Mouse (Mus musculus) C2C12 (cell line): ENCODE measurements around the gene Nhsl2. TPM values are rescaled to one million over a fixed set of nuclear protein-coding genes. Genes with fewer than 3 reads are reported as not detected.

Experiments used
- H3K27me3 ChIP-seq: one replicate; pipeline ENCODE4 v1.6.1; 2011; ENCODE audit not compliant: control insufficient read depth, insufficient read depth, insufficient read length
- H3K36me3 ChIP-seq: one replicate; pipeline ENCODE4 v1.6.1; 2011; ENCODE audit not compliant: control insufficient read depth, insufficient read depth
- H3K4me3 ChIP-seq: one replicate; pipeline ENCODE4 v1.5.1; 2011; ENCODE audit warnings: mild to moderate bottlenecking, control low read depth; ENCODE audit not compliant: poor library complexity, insufficient read depth, severe bottlenecking
- H3K79me2 ChIP-seq: one replicate; pipeline ENCODE4 v1.6.1; 2011; ENCODE audit not compliant: control insufficient read depth, insufficient read depth
- H3K79me3 ChIP-seq: one replicate; pipeline ENCODE4 v1.6.1; 2011; ENCODE audit warnings: low read depth, control low read depth
- H3ac ChIP-seq: one replicate; pipeline ENCODE3; 2011; ENCODE audit warnings: low read depth; ENCODE audit not compliant: control insufficient read depth, insufficient read length
- CEBPB ChIP-seq: IDR thresholded peaks from one replicate; pipeline ENCODE4 v1.6.1; 2011; ENCODE audit warnings: low read depth, mild to moderate bottlenecking, control low read depth, moderate library complexity
- CTCF ChIP-seq: IDR thresholded peaks from one replicate; pipeline ENCODE4 v1.5.1; 2011; ENCODE audit not compliant: control insufficient read depth, insufficient read depth, insufficient read length
- FOSL1 ChIP-seq: IDR thresholded peaks from one replicate; pipeline ENCODE4 v1.8.0; 2011; ENCODE audit warnings: mild to moderate bottlenecking, low read length; ENCODE audit not compliant: poor library complexity, insufficient read depth, severe bottlenecking
- MAX ChIP-seq: IDR thresholded peaks from one replicate; pipeline ENCODE4 v1.6.1; 2011; ENCODE audit warnings: mild to moderate bottlenecking, control low read depth
- MYOD1 ChIP-seq: IDR thresholded peaks from one replicate; pipeline ENCODE4 v1.6.1; 2011; ENCODE audit warnings: low read depth; ENCODE audit not compliant: control insufficient read depth, insufficient read length
- MYOG ChIP-seq: IDR thresholded peaks from one replicate; pipeline ENCODE4 v1.6.1; 2011; ENCODE audit not compliant: control insufficient read depth, insufficient read length; ENCODE audit errors: extremely low read depth
- USF1 ChIP-seq: IDR thresholded peaks from one replicate; pipeline ENCODE4 v1.6.1; 2011; ENCODE audit warnings: low read depth, mild to moderate bottlenecking, control low read depth, moderate library complexity
- polyA plus RNA-seq: library from polyadenylated mRNA; unstranded; fragments of >200 nt; fragmentation: generic; extraction: Trizol; gene quantifications from one replicate; pipeline ENCODE4 v1.2.1, GENCODE M21; 2012; ENCODE audit warnings: missing spikeins

Gene Nhsl2
- polyA plus RNA-seq, 1 experiment = 0.26 TPM

DNA sequence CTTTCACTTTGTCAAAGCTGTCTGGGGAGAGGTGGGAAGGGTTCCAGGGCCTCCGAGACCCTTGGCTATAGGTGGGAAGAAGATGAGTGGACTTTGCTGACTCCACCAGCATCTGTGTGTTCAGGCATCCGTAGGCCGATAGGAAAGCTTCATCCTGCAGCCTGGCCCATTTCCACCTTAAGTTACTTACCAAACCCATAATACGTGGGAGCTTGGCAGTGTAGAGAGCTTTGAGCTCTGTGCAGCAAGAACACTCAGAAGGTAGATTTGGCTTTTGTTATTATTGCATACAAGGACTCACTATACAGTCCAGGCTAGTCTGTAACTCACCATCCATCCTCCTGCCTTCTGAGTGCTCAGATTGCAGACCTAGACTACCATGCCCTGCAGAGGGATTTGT is 112.7 kb downstream of the Nhsl2 start:
- no peaks in the 10 kb centered on the region for H3K27me3 ChIP-seq
- H3ac ChIP-seq = no peak overlapping the region
- H3K36me3 ChIP-seq = no peaks in the 10 kb centered on the region
- H3K79me3 ChIP-seq = no peaks in the 10 kb centered on the region
- H3K4me3 ChIP-seq = no peak overlapping the region
- no peak for TF ChIP-seq FOSL1
- TF ChIP-seq CEBPB = no peak
- TF ChIP-seq USF1 = no peak
- no peak for TF ChIP-seq CTCF
- no peak for TF ChIP-seq MAX
- no peaks in the 10 kb centered on the region for H3K79me2 ChIP-seq

DNA sequence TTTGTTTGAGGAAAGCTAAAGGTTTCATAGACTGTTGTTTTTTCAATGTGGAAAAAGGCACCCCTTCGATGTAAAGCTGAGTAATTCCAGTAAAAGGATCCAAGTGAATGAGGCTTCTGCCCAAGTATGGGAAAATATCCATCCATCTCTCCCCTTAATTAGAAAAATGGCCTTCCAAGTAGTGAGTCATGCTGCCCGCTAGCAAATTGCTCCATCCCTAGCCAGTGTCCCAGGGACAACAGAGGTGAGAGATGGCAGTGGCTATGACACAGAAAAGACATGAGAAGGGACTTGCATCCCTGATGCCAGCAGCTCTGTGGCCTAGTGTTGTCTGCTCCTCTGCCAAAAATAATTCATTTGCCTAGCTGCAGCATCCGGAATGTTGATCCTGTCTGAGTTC is 114.5 kb downstream of the Nhsl2 start:
- Histone ChIP-seq H3K36me3 (no peaks in the 10 kb centered on the region), H3K79me3 (no peaks in the 10 kb centered on the region), H3K79me2 (no peaks in the 10 kb centered on the region), H3ac (no peak overlapping the region), H3K4me3 (no peak overlapping the region), H3K27me3 (no peaks in the 10 kb centered on the region)
- TF ChIP-seq FOSL1 (no peak), CEBPB (peak; percentile 14)

DNA sequence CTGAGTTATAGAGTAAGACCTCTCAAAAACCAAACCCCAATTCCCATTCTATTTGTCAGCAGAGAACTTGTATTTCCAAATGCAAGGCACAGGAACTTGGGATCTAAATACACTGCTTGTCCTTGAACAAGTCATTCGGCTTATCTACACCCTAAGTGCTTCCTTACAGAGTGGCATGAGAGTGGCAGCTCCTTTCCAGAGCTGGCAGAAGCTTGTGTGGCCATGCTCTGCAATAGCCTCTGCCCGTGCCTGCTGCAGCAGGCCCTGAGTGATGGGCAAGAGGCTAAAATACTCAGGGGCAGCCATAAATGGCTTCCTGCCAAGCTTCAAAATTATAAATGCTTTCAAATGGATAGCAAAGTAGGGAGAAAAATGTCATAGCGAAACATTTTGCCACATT is 123.8 kb downstream of the Nhsl2 start:
- Histone ChIP-seq H3K27me3 (no peaks in the 10 kb centered on the region), H3K79me2 (no peaks in the 10 kb centered on the region), H3K79me3 (no peaks in the 10 kb centered on the region), H3ac (no peak overlapping the region), H3K36me3 (no peaks in the 10 kb centered on the region), H3K4me3 (no peak overlapping the region)
- TF ChIP-seq MYOG (no peak), MYOD1 (no peak), CEBPB (no peak), MAX (no peak), USF1 (no peak)

DNA sequence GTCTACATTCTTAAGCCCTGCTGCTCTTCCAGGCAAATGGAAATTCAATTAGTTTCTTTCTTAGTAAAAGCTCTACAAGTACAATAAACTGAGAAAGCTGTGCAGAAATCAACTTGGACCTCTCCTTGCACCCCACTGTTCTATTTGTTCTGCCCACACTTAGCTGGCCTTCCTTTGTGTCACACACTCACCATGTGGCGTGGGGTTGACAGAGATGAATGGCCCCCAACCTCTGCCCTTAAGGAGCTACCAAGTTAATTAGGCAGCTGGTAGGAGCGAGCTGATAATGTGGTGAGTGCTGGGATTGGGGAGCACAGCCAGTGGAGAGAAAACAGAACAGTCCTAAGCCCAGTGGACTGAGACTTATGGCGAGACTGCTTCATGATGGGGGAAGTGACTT is 127.7 kb downstream of the Nhsl2 start:
- Histone ChIP-seq H3K4me3 (no peak overlapping the region), H3K27me3 (no peaks in the 10 kb centered on the region), H3ac (no peak overlapping the region), H3K36me3 (no peaks in the 10 kb centered on the region), H3K79me3 (no peaks in the 10 kb centered on the region), H3K79me2 (no peaks in the 10 kb centered on the region)
- TF ChIP-seq USF1 (no peak), MYOG (no peak), MAX (no peak), MYOD1 (no peak)

DNA sequence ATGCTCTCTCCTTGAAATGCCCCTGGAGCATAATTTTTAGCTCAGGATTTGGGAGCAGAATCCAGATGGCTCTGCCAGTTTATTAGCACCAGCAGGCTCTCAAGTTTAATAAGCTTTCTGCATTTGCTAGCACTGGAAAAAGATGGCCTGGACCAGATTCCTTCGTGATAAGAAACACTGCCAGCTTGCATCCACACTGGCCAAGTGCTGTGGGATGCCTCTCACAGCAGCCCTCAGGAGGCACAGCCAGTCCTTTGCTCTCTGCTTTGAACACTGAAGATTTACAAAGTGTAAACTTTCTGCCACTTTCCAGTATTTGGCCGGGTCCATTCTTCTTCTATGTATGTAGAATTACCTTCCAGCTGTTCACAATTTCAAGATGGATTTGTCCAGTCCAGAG is 129.7 kb downstream of the Nhsl2 start:
- no peak overlapping the region for H3K4me3 ChIP-seq
- TF ChIP-seq MYOG (no peak), CTCF (no peak), CEBPB (no peak), MYOD1 (no peak), MAX (no peak), FOSL1 (no peak), USF1 (no peak)
- no peaks in the 10 kb centered on the region for H3K36me3 ChIP-seq

DNA sequence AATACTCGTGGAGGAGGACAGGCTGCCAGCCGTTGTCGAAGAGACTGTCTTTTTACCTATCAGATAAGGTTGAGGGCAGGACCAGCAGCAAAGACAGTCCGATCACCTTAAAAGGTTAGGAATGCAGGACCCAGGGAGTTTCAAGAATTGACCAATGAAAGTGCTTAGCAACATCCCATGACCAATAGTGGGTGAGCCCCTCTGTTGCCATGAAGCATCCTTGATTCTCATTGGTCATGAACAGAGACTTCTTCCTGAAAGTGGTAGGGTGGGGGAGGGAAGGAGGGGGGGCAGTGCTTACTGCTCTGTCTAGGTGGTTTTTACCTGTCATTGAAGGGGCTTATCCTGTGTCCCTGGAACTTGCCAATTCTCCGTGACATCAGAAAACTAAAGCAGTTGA is 130.1 kb downstream of the Nhsl2 start:
- Histone ChIP-seq H3K4me3 (no peak overlapping the region), H3K79me2 (no peaks in the 10 kb centered on the region), H3ac (no peak overlapping the region), H3K27me3 (no peaks in the 10 kb centered on the region), H3K36me3 (no peaks in the 10 kb centered on the region), H3K79me3 (no peaks in the 10 kb centered on the region)
- TF ChIP-seq FOSL1 (no peak), MYOG (no peak), MYOD1 (no peak)

More for the DNA sequence above, 129.7 kb downstream of the Nhsl2 start:
- Histone ChIP-seq H3K79me2 (no peaks in the 10 kb centered on the region), H3K79me3 (no peaks in the 10 kb centered on the region), H3ac (no peak overlapping the region), H3K27me3 (no peaks in the 10 kb centered on the region)
